8 mouse cellular contexts compared by ENCODE assay signal in genomic region chr11:114866486-114867360, GRCm38 (mm10). TPM values are rescaled to one million over a fixed set of nuclear protein-coding genes. Genes with fewer than 3 reads are reported as not detected.
DNase-seq lines count a peak whose midpoint lies in the region; ATAC-seq and TF ChIP-seq lines count a peak whose summit lies in the region.

No protein-coding gene starts in this region.

- WGBS in heart, embryonic 11.5 days (ENCODE audit: insufficient replicate concordance) = 36% methylated on average over 10 of the region's 10 CpGs
- WGBS in stomach, embryonic 16.5 days = 40% methylated on average over 10 of the region's 10 CpGs

- no peak for DNase-seq in Patski (ENCODE audit: low read depth, low spot score)
- DNase-seq in cerebellum, adult 18-20 months = peak; percentile 77 to 78
- DNase-seq in kidney, postnatal 25 days = peak; percentile 80 to 95
- no peak for DNase-seq in spleen, adult 12 weeks (ENCODE audit: low spot score)
- no peak for DNase-seq in spleen, postnatal 14 days (ENCODE audit: low spot score in 2 of 2)

- no peak for TF ChIP-seq CTCF in Patski (IDR thresholded peaks at IDR 0.05)

- peaks cover 11% of the 10 kb centered on the region; the same call in 1 of the 2 replicates for H3K36me3 ChIP-seq in heart, embryonic 11.5 days (ENCODE audit: control insufficient read depth, insufficient read depth, low read length)
- H3K36me3 ChIP-seq in stomach, embryonic 16.5 days (ENCODE audit: control insufficient read depth, insufficient read depth, low read length) = no peaks in the 10 kb centered on the region

- H3K9ac ChIP-seq in heart, embryonic 11.5 days (ENCODE audit: low read depth, low read length) = no peak overlapping the region
- no peak overlapping the region; the same call in 1 of the 2 replicates for H3K9ac ChIP-seq in stomach, embryonic 16.5 days (ENCODE audit: low read length)

- no peaks in the 10 kb centered on the region for H3K9me3 ChIP-seq in heart, embryonic 11.5 days (replicated peaks; ENCODE audit: control insufficient read depth, low read length)
- H3K9me3 ChIP-seq in stomach, embryonic 16.5 days (replicated peaks; ENCODE audit: control insufficient read depth, low read length) = no peaks in the 10 kb centered on the region

- POLR2A ChIA-PET in Patski (lab: Charles Lee) = interaction anchor here (0.7 to 2.3 kb wide), 5 partner anchors 8 to 48 kb away, joined by 3 to 6 read pairs (median 5); no protein-coding TSS in a partner anchor

- peak overlapping the region; percentile 42 for H3K27ac ChIP-seq in heart, embryonic 11.5 days (ENCODE audit: low read depth, low read length)
- peak overlapping the region; percentile 72 for H3K27ac ChIP-seq in stomach, embryonic 16.5 days (ENCODE audit: low read length)

- ATAC-seq in Patski = peak; percentile 6
- ATAC-seq in heart, embryonic 11.5 days (replicated peaks; ENCODE audit: insufficient number of reproducible peaks, low FRiP score, low TSS enrichment) = peak; percentile 70
- peak; percentile 65 for ATAC-seq in stomach, embryonic 16.5 days (ENCODE audit: insufficient read depth, low FRiP score)
- ATAC-seq in erythroblast, adult 5-6 weeks (replicated peaks; ENCODE audit: low FRiP score, poor library complexity, severe bottlenecking) = no peak; the same call in 1 of the 2 replicates

- H3K4me2 ChIP-seq in heart, embryonic 11.5 days = no peak overlapping the region
- 0 out of 2 replicates have a peak overlapping the region, but pooled peaks have one; percentile 0 for H3K4me2 ChIP-seq in stomach, embryonic 16.5 days (ENCODE audit: low read depth, low read length)

- CTCF ChIA-PET in Patski (lab: Charles Lee) = interaction anchor here (0.7 to 2.2 kb wide), 10 partner anchors 10 to 54 kb away, joined by 3 to 11 read pairs (median 4); no protein-coding TSS in a partner anchor

- H3K4me1 ChIP-seq in heart, embryonic 11.5 days (ENCODE audit: control insufficient read depth, insufficient read depth, low read length) = peaks cover 23% of the 10 kb centered on the region
- H3K4me1 ChIP-seq in stomach, embryonic 16.5 days (ENCODE audit: control insufficient read depth, insufficient read depth, low read length) = peaks cover 21% of the 10 kb centered on the region

- in situ Hi-C loops in Patski (cut with MboI; ENCODE audit: low pct_unique_long_range_greater_than_20kb) = no loop called here

- H3K27me3 ChIP-seq in Patski = no peaks in the 10 kb centered on the region
- no peaks in the 10 kb centered on the region for H3K27me3 ChIP-seq in heart, embryonic 11.5 days (ENCODE audit: control insufficient read depth, insufficient read depth, low read length)
- no peaks in the 10 kb centered on the region for H3K27me3 ChIP-seq in stomach, embryonic 16.5 days (ENCODE audit: control insufficient read depth, insufficient read depth, low read length)

- no peak overlapping the region for H3K4me3 ChIP-seq in heart, embryonic 11.5 days (ENCODE audit: low read depth, low read length)
- H3K4me3 ChIP-seq in stomach, embryonic 16.5 days (replicated peaks; ENCODE audit: low read length) = no peak overlapping the region

RNA-seq across cellular contexts. Expression of gene Gprc5c, which starts 15.8 kb away (rescaled TPM):
- 234 TPM for polyA plus RNA-seq in Patski (2021)
- 21.8 and 23.0 TPM in 2 replicates for polyA plus RNA-seq in heart, embryonic 11.5 days (2014; fragmentation: Nextera tagmentation; extraction: Ambion mirVana)
- polyA plus RNA-seq in stomach, embryonic 16.5 days (2015; fragmentation: Nextera tagmentation; extraction: Ambion mirVana) = 23.0 and 23.7 TPM in 2 replicates
- 0.77 TPM in 1 of 2 replicates, not detected in the other for total RNA-seq in erythroblast, adult 5-6 weeks (2015; ENCODE audit: low replicate concordance)
- total RNA-seq in erythroblast, adult 5-6 weeks (2017; ENCODE audit: low replicate concordance) = 0.09 TPM in 1 of 2 replicates, not detected in the other

RNA-seq across cellular contexts. Expression of gene Cd300a, which starts 23.1 kb away (rescaled TPM):
- 0.78 TPM for polyA plus RNA-seq in Patski (2021)
- 0.84 and 1.4 TPM in 2 replicates for polyA plus RNA-seq in heart, embryonic 11.5 days (2014; fragmentation: Nextera tagmentation; extraction: Ambion mirVana)
- 2.3 and 2.5 TPM in 2 replicates for polyA plus RNA-seq in stomach, embryonic 16.5 days (2015; fragmentation: Nextera tagmentation; extraction: Ambion mirVana)
- 3.8 and 4.8 TPM in 2 replicates for total RNA-seq in erythroblast, adult 5-6 weeks (2015; ENCODE audit: low replicate concordance)
- 3.7 and 7.1 TPM in 2 replicates for total RNA-seq in erythroblast, adult 5-6 weeks (2017; ENCODE audit: low replicate concordance)

Comparison
In these comparisons a context has a peak if more than half of its experiments do, and no peak if none do; other contexts are left out.
1. DNase-seq: peak in cerebellum, adult 18-20 months (2 of 2) and kidney, postnatal 25 days (2 of 2); none in Patski (single experiment), spleen, adult 12 weeks (single experiment) and spleen, postnatal 14 days (0 of 2).